Mouse (Mus musculus) gastrocnemius, adult 18-20 months (tissue): Measurements from ENCODE around the gene Sytl2. TPM values are rescaled to one million over a fixed set of nuclear protein-coding genes. Genes with fewer than 3 reads are reported as not detected.
A peak's percentile ranks its signal among the peaks of the same experiment; 100 is the strongest.

ENCODE experiments used
- DNase-seq: peaks from one replicate; pipeline ENCODE4 v3.0.0; 2021; ENCODE audit warnings: low spot score
- long read RNA-seq, 2 experiments: library from polyadenylated mRNA; stranded (forward); transcript quantifications; one replicate each; pipeline ENCODE4 v2.0.0; 2021
- total RNA-seq, 2 experiments: library from RNA; stranded (reverse); gene quantifications; 2 replicates each; pipeline ENCODE4 v1.2.3; 2021

Sytl2 gene
- 1 to 10 TPM; 3.4 to 3.7 TPM for total RNA-seq
- long read RNA-seq, experiment 1, partial matches to known transcripts: 0 of 8 reads
- long read RNA-seq, experiment 1, other reads (novel, unspliced or antisense): 4 of 8 reads
- long read RNA-seq, experiment 2, partial matches to known transcripts: 0 of 5 reads
- long read RNA-seq, experiment 2, other reads (novel, unspliced or antisense): 5 of 5 reads

DNA sequence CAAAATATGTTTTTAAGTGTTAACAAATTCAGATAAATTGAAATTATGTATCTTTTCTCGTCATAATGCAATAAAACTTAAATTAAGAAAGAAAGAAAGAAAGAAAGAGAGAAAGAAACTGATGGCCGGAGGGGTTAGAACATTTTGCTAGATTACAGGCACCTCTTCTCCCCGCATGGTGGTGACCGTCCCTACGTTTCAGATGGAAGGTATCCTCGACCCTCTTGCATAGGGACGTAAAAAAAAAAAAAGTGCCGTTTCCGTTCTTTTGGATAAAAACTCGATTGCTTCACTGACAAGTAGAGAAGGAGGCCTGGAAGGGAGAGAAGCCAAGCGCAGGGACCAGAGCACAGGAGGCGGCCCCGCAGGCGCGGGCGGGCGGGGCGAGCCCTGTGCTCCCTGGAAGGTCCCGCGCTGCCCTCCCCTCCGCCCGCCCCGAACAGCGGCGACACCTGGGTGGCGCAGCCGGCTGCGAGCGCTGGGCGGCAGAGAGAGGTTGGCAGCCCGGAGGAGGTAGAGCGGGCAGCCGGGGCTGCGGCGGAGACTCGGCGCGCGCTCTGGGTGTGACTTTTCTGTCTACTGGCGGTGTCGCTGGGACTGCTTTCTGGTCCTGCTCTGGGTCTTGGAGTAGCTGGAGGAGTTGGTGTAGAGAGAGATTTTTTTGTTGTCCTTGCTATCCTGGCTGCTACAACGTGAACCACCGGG, at the start of gene Sytl2:
TSS of gene Sytl2 (plus strand) at position 311 of the 705 bp plus-strand sequence.
- DNase-seq: peak; percentile 31

DNA sequence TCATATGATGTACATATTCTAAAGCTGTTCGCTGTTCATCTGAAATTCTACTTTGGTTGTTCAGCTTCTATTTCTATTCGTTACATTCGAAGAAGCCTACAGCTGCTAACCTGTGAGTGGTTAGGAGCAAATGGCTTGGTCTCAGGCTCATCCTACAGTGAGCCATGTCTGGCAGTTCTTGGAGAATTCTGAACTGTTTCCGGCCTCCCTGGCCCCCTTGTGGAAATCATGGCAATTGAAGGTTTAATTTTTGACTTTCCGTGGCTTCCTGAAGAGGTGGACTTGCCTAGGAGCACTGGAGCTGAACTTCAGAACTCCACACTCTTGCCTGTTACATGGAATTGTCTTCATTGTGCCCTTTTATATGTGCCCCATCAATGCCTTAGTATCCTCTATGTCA, 49.1 kb upstream of the Sytl2 start:
- DNase-seq: peak; percentile 16

DNA sequence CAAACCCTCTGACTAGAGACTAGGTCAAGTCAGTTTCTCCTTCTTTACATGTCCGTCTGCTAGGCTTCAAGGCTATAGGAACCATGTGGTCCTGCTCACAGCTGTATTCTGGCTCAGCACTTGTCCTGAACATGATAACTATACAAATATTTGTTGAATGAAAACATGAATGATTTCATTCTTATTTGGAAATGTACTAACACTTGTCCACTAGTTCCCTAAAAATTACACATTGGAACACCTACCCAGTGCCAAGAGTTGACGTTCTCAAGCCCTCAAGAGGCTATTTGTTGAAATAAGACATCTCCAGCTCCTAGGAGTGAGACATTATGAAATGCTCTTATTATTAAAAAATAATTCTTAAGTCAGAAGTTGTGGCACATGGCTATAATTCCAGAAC, 43.4 kb upstream of the Sytl2 start:
- DNase-seq: peak; percentile 44

DNA sequence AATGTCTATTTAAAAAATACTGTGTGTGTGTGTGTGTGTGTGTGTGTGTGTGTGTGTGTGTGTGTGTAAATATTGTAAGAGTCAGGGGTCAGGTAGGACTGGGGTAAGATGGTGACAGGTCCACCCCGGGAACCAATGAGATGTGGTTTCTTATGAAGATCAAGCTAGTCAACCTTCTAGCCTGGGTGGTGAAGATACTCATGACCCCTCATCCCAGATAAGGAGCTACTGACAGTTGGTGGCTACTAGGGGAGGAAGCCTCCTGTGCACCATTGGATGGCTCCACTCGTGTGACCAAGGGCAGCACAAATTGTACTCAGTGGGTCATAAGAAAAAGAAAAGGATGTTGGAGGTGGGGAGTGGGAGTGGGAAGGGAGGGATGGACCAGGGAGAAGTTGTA, 42.2 kb upstream of the Sytl2 start:
- DNase-seq: no peak

DNA sequence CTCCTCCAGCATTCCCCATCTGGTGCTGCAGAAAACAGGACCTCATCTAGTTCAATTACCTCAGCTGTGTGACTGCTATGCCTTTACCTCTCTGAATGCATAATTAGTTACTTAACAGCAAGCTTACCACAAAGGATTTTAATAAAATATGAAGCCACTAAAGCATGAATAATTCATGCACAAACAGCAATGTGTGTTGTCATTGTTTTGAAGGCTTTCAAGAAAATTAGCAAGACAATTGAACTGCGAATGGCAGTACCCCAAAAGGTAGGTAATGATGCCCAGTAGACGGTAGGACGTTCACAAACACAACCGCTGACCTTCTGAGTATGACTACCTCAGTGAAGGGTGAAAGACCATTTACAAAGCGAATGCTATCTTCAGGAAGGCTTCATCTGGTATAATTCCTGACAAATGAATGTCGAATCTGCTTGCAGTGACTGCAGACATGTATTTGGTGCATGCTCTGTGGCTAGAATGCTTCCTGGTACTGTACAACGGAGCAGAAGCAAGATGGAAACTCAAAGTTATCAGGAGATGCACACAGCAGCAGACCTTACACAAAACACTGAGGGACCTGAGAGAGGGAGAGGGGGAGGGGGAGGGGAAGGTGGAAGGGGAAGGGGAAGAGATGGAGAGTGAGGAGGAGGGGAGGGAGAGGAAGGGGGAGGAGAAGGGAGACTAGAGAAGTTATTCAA, 40.0 kb upstream of the Sytl2 start:
- no peak for DNase-seq

DNA sequence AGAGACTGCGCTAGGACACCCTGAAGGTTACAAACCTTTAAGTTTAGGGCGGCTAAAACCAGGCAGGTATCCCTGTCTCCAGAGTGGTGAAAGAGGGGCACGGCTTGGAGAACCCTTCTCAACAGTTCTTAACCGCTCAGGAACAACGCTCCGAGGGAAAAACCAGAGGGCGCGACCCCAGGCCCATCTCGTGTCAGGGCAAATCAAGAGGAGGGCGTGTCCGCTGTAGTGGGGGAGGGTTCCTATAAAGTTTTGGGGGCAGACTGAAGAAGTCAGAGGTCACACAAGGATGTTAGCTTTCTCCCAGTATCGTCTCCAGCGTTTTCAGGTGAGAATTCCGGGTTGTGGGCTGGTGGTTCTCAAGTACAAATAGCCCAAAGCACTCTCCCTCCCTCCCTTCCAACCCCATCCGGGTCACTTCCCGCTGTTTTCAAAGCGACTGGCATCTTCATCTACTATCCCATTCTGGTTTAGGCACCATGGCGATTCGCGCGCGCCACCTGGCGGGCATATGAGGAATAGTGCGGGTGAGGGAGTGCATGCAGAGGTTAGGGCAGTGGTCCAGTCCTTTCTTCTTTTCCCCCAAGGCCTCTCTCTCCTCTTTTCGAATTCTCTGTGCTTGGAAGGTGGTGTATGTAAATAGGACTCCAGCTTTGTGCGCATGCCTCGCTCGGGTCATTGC, 36.6 kb upstream of the Sytl2 start, which contains the start of gene Ccdc83:
TSS of gene Ccdc83 (minus strand) at position 489 of the 682 bp plus-strand sequence.
- DNase-seq: peak; percentile 84

DNA sequence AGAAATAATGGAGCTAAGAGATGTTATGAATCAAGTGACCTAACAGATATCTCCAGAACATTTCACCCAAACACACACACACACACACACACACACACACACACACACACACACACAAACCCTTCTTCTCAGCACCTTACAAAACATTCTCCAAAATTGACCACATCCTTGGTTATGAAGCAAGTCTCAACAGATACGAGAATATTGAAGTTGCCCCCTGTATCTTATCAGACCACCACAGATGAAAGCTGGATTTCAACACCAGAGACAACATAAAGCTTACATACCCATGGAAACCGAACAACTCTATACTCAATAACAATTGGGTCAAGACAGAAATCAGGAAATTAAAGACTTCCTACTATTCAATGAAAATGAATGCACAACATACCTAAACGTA, 31.9 kb upstream of the Sytl2 start:
- DNase-seq: no peak

DNA sequence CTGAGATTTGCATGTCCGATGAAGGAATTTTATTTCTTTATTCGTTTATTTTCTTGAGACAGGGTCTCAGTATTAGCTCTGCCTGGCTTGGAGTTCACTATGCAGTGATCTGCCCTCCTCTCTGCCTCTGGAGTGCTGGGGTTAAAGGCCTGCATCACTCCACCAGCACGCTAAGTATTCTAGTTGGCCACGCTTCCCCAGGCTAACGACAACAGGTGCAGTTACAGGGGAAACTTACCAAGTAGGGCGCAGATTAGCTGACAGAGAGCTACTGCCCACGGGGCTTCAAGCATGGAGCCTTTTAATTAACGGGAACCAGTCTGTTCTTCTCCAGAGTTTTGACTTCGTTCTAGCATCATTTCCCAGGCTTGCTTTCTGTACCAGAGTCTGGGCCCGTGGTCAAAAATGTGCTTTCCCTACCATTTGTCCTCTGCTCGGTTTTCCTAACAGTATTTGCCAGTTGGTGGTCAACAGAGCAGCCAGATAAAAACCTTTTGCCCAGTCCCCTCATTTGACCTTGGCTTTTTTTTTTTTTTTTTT, 27.4 kb upstream of the Sytl2 start:
- peak; percentile 34 for DNase-seq

DNA sequence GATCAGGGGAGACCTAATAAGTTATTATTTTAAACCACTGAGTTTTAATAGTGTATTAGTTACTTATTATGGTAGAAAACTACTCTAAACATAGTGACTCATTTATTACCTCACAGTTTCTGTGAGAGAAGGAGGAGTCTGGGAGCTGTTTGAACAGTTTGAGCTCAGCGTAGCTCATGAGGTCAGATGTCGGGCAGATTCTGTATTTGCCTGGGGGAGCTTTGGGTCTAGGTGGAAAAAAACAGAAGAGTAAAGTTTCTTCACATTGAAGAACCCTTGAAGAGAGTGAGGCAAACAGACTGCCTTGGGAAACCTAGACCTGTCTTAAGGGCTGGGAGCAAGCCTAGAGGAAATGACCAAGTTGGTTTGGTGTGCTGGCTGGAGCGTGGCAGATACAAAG, 24.8 kb upstream of the Sytl2 start:
- no peak for DNase-seq

DNA sequence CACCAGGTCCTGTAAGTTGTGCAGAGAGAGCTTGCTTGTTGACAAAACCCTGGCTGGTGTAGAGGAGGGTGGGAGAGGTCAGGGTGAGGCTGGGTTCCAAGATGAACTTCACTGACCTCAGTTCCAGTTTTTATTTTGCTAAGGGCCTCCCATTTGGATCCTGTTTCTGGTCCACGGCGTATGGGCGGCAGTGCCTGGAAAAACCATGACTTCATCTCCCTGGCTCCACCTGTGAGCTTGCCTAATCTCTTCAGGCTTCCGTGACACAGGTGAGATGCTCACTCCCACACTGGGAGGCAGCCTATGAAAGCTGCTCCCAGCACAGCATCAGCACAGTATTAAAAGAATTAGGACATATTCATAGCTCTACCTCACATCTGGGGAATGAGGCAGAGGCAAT, 24.3 kb upstream of the Sytl2 start:
- peak; percentile 29 for DNase-seq

DNA sequence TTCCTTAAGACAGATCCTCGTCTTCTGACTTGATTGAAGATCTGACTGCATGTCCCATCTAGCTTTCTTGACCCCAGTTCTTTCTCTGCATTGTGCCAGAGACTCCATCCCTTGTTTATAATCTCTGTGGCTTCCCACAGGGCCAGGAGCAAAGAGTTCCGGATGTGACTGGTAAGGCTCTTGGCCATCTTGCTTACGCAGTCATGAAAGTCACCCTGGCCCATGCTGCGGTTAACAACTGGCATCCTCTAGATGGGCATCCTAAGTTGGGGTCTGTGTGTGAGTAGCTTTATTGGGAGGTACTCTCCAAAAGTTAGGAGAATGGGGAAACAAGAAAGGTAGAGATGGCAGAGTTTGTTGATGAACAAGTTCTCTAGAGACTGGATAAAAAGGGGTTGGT, 22.9 kb upstream of the Sytl2 start:
- no peak for DNase-seq

DNA sequence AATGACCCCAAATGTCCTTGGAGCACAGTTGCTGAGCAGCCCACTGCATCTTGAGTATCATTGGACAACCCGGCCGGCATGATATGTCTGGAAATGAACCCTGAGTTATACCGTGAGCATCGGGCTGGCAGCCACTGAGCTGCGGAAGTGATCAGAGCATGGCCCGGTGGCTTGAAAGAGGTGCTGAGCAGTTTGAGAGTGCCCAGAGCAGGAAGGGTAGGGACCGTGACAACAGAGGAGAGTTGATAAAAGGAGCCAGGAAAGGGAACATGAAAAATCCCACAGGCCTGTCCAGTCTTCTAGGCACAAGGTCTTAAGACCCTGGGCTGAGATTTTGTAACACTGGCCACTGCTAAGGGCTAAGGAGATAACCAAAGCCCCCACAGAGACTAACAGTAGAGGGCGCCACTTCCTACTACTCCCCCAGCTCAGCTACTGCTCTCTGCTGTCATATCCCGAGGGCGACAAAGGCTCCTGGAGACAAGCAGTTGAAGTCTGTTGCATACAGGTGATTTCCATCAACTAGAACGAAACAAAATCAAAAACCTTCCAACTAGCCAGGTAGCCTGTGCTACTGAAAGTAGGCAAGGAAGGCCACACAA, 21.7 kb upstream of the Sytl2 start:
- peak; percentile 40 for DNase-seq

DNA sequence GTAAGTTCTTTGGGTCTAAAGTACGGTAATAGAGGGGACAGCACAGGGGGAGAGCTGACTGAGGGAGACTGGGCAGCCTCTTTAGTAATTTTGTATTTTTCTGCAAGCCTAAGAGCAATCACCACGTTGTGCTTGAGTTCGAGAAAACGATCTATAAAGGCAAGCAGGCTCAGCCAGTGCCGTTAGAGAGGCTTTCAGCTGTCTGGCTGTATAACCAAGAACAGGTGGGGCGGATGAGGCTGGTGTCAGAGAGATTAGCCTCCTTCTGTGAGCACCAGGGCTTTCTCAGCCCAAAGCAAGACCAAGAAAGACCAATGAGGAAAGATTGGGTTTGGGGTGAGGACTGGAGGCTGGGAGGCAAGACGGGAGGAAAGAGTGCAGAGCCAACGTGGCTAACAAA, 21.2 kb upstream of the Sytl2 start:
- DNase-seq: no peak

DNA sequence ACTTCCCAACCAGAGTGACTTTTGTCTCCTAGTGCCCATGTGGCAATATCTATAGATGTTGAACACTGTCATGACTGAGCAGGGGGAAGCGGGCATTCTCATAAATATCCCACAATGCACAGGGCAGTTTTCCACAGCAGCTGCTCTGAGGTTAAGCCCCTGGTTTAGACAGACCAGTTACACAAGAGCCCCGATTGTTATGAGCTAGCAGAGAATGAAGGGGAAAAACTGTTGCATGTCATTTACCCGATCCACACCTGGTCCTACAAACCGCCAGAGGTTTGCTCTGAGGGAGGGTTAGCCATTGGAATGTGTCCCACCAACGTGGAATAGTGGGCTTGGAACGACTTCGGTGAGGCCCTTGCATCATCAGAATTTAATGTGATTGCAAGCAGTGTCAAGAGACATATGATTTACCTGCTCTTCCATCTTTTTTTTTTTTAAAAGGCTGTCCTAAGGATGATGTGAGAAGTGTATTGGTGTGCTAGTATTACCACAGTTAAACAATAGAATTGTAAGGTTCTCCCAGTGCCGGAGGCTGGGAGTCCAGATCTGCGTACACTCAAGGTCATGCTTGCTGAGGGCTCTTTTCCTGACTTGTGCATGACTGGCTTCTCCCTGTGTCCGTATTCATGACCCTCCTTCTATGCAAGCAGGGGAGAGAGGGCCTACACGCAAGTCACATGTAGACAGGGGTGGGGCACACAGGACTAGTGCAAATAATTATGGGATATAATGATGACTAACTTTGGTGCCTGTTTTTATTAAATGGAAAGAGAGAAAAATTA, 20.1 kb upstream of the Sytl2 start:
- DNase-seq: no peak

DNA sequence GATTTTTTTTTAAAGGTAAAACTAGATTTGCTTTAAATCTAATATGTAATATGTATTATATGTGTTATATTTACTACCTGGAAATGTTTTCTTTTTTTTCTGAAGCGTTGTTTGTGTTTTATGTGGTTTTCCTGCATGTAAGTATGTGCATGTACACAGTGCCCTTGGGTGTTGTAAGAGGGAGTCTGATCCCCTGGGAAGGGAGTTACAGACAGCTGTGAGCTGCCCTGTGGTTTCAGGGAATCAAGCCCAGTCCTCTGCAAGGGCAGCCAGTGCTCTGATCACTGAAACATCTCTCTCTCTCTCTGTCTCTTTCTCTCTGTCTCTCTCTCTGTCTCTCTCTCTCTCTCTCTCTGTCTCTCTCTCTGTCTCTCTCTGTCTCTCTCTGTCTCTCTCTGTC, 19.3 kb upstream of the Sytl2 start:
- DNase-seq: no peak

DNA sequence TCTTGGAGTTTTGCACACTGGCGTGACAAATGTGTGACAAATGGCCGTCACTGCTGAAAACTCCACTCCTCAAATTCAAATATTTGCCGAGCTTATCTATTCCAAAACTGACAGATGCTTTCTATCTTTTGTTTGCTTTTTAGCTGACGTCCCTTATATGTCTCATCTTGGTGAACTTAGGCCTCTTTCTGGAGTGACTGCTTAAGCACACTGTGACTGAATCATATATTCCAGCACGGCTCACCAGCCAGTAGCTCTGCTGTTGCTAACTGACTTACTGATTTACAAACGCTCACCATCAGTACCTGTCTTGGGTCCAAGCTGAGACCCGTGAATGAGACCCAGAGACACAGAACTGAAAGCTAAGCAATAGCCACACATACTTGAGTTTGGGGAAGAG, 17.3 kb upstream of the Sytl2 start:
- DNase-seq: no peak

DNA sequence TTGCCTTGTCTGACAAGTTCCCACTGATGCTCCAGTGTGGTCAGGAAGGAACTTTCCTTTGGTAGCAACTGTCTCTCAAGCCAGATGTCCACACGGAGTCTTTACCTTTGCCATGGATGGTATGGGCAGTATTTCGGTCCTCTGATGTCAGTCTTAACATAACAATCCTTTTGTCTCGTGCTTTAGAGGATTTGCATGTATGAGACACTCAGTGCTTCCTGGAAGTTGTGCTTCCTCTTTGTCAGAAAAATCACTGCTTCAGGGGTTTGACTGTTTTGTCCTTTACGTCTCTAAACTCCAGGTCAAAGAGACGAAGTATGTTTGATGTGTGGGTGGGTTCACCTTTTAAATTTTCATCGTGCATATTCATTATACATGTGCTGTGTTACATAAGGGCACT, 10.2 kb upstream of the Sytl2 start:
- DNase-seq: no peak

DNA sequence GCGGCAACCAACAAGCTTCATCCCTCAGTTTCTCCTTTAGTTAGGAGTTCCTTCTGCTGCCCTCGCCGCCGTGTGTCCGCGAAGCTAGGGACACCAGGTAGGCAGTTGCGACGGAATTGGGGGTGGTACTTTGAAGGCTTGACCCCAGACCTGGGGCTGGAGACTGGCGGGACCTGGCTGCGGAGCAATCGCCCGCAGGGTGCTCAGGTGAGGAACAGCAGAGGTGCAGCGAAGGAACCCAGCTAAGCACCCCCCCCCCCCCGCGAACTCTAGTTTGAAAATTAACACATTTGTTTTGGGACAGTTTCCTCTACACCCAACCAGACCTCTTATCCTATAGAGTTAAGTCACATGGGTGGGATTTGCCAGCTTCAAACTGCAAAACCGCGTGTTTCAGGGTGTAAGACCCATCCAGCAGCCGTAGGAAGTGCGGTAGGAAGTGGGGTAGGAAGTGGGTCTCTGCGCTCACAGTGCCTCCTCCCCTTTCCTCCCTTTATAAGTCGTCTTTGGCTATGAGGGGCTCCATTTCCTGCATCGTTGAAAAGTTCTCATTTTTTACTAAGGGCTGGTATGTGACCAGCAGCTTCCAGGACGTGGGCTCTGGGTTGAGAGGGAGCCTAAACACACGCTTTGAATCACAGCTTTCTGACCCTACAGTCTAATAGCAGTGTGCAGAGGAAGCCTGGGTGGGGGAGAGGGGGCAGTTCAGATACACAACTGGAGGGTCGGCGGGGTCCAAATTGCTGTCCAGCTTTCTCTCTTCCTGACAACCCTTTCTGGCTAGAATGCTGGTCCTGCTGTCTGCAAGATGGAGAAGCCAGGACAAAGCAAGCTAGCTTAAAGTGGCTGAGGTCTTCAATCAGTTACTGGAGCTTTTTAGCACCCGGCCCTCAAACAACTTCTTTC, 848 bp downstream of the Sytl2 start:
- no peak for DNase-seq

DNA sequence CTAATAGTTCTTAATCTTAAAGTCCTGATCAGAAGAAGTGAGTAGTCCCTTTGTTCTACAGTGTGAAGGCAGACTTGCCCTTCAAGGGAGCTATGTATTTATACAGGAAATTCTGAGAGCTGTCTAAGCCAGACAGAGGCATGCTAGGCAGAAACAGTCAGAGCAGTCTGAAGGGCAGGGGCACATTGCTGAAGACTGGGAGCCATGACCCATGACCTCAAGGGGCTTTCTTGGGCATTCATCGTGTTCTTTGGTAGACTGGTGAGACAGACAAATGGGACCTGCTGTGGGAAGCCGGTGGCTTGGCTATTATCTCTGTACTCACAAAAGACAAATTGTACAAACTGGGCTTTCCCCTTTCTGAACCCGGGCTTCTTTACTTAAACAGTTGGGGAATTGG, 4.0 kb downstream of the Sytl2 start:
- no peak for DNase-seq

DNA sequence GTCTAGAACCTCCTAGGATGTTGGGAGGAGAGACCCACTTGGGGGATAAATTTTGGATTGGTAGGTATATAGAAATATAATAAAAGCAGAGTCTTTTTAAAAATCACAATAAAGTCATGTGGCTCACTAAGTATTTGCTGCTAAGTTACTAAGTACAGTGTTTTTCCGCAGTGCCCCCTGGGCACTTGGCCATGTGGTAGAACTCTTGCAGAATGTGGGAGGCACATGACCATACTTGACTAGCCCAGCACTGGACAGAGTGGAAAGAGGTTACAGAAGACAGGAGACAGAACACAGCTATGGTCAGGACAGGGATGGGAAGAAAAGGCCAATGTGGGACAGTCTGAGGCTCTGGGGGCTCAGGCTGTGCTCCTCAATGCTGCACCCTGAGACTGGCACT, 4.9 kb downstream of the Sytl2 start:
- DNase-seq: no peak
